Mouse (Mus musculus) C2C12 (cell line): ENCODE measurements around the gene Aox1.

Experiments used
- CEBPB ChIP-seq: IDR thresholded peaks from one replicate; pipeline ENCODE4 v1.6.1; 2011; ENCODE audit warnings: low read depth, mild to moderate bottlenecking, control low read depth, moderate library complexity
- CTCF ChIP-seq: IDR thresholded peaks from one replicate; pipeline ENCODE4 v1.5.1; 2011; ENCODE audit not compliant: control insufficient read depth, insufficient read depth, insufficient read length
- MYOG ChIP-seq: IDR thresholded peaks from one replicate; pipeline ENCODE4 v1.6.1; 2011; ENCODE audit not compliant: control insufficient read depth, insufficient read length; ENCODE audit errors: extremely low read depth

GRCm38 (mm10) chr1:58091213-58091612 lies 61.5 kb downstream of the Aox1 start:
- TF ChIP-seq CTCF (no peak), CEBPB (no peak), MYOG (no peak)
